Mouse (Mus musculus): ENCODE measurements around the gene Olfr1346. TPM values are rescaled to one million over a fixed set of nuclear protein-coding genes. Genes with fewer than 3 reads are reported as not detected.

The Olfr1346 gene
- not detected in 2 replicates for polyA plus RNA-seq (2014; fragmentation: Nextera tagmentation; extraction: Ambion mirVana)

GRCm38 (mm10) chr7:6466951-6467350 is at the start of gene Olfr1346:
Olfr1346 (plus strand) TSS chr7:6467101.
- no peak for ATAC-seq (ENCODE audit: insufficient number of reproducible peaks, insufficient read depth, low FRiP score, low read depth)
- H3K4me1 ChIP-seq (ENCODE audit: control insufficient read depth in 2 of 2, insufficient read depth in 2 of 2, low read length in 2 of 2) = no peaks in the 10 kb centered on the region
- H3K9ac ChIP-seq (ENCODE audit: low read length) = no peak within 1 kb of the TSS
- H3K27me3 ChIP-seq (ENCODE audit: control insufficient read depth, insufficient read depth, low read length) = no peaks in the 10 kb centered on the region
- H3K9me3 ChIP-seq (ENCODE audit: control insufficient read depth, low read length) = peaks cover 10% of the 10 kb centered on the region; the same call in 1 of the 2 replicates
- no peak within 1 kb of the TSS for H3K4me2 ChIP-seq (ENCODE audit: low read length)
- no peak within 1 kb of the TSS for H3K27ac ChIP-seq (replicated peaks in 1 of 2; ENCODE audit: control insufficient read depth in 1 of 2, insufficient read depth in 1 of 2, low read depth in 2 of 2, low read length in 2 of 2)
- H3K4me3 ChIP-seq (ENCODE audit: control insufficient read depth in 1 of 2, insufficient read depth in 1 of 2, low read depth in 1 of 2, low read length in 2 of 2) = no peak within 1 kb of the TSS
- no peaks in the 10 kb centered on the region for H3K36me3 ChIP-seq (ENCODE audit: control insufficient read depth, insufficient read depth, low read length)

DNA sequence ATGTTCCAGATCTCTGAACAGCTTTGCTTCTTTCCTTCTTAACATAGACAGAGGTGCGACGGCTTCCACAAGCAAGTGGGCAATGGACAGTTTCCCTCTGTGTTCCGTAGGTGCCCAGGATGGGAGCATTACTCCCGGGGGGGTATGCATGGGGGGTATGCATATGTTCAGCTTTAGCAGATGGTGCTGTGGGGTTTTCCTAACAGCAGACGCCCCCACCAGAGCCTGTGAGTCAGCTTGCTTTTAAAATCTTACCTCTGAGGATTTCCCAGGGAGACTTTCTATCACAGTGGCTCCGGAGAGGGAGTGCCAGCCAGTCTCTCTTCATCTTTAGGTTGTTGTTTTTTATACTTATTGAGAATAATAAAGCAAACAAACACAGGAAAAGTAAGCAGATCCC is 47.0 kb upstream of the Olfr1346 start:
- Histone ChIP-seq H3K4me3 (ENCODE audit: control insufficient read depth in 1 of 2, insufficient read depth in 1 of 2, low read depth in 1 of 2, low read length in 2 of 2) (no peak overlapping the region), H3K27ac (replicated peaks in 1 of 2; ENCODE audit: control insufficient read depth in 1 of 2, insufficient read depth in 1 of 2, low read depth in 2 of 2, low read length in 2 of 2) (no peak overlapping the region), H3K36me3 (ENCODE audit: control insufficient read depth, insufficient read depth, low read length) (no peaks in the 10 kb centered on the region), H3K4me2 (ENCODE audit: low read length) (no peak overlapping the region), H3K9ac (ENCODE audit: low read length) (no peak overlapping the region), H3K4me1 (ENCODE audit: control insufficient read depth in 2 of 2, insufficient read depth in 2 of 2, low read length in 2 of 2) (no peaks in the 10 kb centered on the region), H3K27me3 (ENCODE audit: control insufficient read depth, insufficient read depth, low read length) (no peaks in the 10 kb centered on the region; the same call in 1 of the 2 replicates), H3K9me3 (ENCODE audit: control insufficient read depth, low read length) (no peaks in the 10 kb centered on the region)
- ATAC-seq (ENCODE audit: insufficient number of reproducible peaks, insufficient read depth, low FRiP score, low read depth) = no peak
- WGBS = 68% methylated on average over 6 of the region's 6 CpGs

- H3K9me3 ChIP-seq (ENCODE audit: control insufficient read depth, low read length) = peaks cover 10% of the 10 kb centered on the region; the same call in 1 of the 2 replicates
- no peaks in the 10 kb centered on the region for H3K4me1 ChIP-seq (ENCODE audit: control insufficient read depth in 2 of 2, insufficient read depth in 2 of 2, low read length in 2 of 2)
- no peaks in the 10 kb centered on the region for H3K27me3 ChIP-seq (ENCODE audit: control insufficient read depth, insufficient read depth, low read length)
- 85% methylated on average over 3 of the region's 3 CpGs for WGBS
- H3K9ac ChIP-seq (ENCODE audit: low read length) = no peak overlapping the region
- no peak for ATAC-seq (ENCODE audit: insufficient number of reproducible peaks, insufficient read depth, low FRiP score, low read depth)
- no peak overlapping the region for H3K27ac ChIP-seq (replicated peaks in 1 of 2; ENCODE audit: control insufficient read depth in 1 of 2, insufficient read depth in 1 of 2, low read depth in 2 of 2, low read length in 2 of 2)
- H3K4me2 ChIP-seq (ENCODE audit: low read length) = no peak overlapping the region
- H3K4me3 ChIP-seq (ENCODE audit: control insufficient read depth in 1 of 2, insufficient read depth in 1 of 2, low read depth in 1 of 2, low read length in 2 of 2) = no peak overlapping the region
- no peaks in the 10 kb centered on the region for H3K36me3 ChIP-seq (ENCODE audit: control insufficient read depth, insufficient read depth, low read length)
Measured at GRCm38 (mm10) chr7:6429381-6429780, 37.5 kb upstream of the Olfr1346 start.

DNA sequence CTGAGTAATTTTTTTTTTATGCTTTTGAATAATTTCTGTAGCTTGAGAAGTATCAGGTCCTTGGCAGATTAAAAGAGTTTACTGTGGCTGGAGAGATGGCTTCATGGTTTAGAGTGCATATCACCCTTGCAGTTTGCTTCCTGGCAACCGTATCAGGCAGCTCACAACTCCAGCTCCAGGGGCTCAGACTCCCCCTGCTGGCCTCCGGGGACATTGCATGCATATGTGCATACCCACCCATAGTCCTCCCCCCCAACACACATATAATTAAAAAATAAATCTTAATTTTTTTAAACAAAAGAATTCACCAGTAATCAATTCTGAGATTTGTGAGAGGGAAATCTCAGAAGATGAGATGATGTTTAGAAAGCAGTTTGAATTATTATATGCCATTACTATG is 36.6 kb upstream of the Olfr1346 start:
- Histone ChIP-seq H3K4me1 (ENCODE audit: control insufficient read depth in 2 of 2, insufficient read depth in 2 of 2, low read length in 2 of 2) (no peaks in the 10 kb centered on the region), H3K27me3 (ENCODE audit: control insufficient read depth, insufficient read depth, low read length) (no peaks in the 10 kb centered on the region), H3K4me2 (ENCODE audit: low read length) (no peak overlapping the region), H3K36me3 (ENCODE audit: control insufficient read depth, insufficient read depth, low read length) (no peaks in the 10 kb centered on the region), H3K27ac (replicated peaks in 1 of 2; ENCODE audit: control insufficient read depth in 1 of 2, insufficient read depth in 1 of 2, low read depth in 2 of 2, low read length in 2 of 2) (no peak overlapping the region), H3K9me3 (ENCODE audit: control insufficient read depth, low read length) (peaks cover 10% of the 10 kb centered on the region; the same call in 1 of the 2 replicates), H3K9ac (ENCODE audit: low read length) (no peak overlapping the region), H3K4me3 (ENCODE audit: control insufficient read depth in 1 of 2, insufficient read depth in 1 of 2, low read depth in 1 of 2, low read length in 2 of 2) (no peak overlapping the region)
- no peak for ATAC-seq (ENCODE audit: insufficient number of reproducible peaks, insufficient read depth, low FRiP score, low read depth)
- WGBS = 30% methylated on average over 2 of the region's 2 CpGs

DNA sequence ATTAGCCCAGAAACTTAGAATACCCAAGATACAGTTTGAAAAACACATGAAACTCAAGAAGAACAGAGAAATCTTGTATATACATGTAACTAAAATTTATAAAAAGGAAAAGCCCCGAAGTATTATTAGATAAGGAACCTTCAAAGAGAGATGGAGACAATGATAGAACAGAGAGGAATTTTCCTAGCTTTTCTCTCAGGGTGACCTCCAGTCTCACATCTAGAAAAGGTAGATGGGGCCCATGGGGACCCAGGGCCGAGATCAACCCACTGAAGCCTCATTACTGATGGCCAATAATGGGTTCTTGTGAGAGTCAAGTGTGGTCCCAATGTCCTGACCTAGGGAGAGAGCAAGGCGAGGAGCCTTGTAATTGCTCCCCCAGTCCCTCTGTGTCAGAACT is 28.5 kb upstream of the Olfr1346 start, which contains the start of gene Olfr1344:
Gene Olfr1344 (plus strand): TSS at position 301 of the 400 bp plus-strand sequence.
- Histone ChIP-seq H3K36me3 (ENCODE audit: control insufficient read depth, insufficient read depth, low read length) (no peaks in the 10 kb centered on the region), H3K27me3 (ENCODE audit: control insufficient read depth, insufficient read depth, low read length) (no peaks in the 10 kb centered on the region), H3K9me3 (ENCODE audit: control insufficient read depth, low read length) (no peaks in the 10 kb centered on the region), H3K4me1 (ENCODE audit: control insufficient read depth in 2 of 2, insufficient read depth in 2 of 2, low read length in 2 of 2) (no peaks in the 10 kb centered on the region), H3K27ac (replicated peaks in 1 of 2; ENCODE audit: control insufficient read depth in 1 of 2, insufficient read depth in 1 of 2, low read depth in 2 of 2, low read length in 2 of 2) (no peak within 1 kb of the TSS), H3K4me3 (ENCODE audit: control insufficient read depth in 1 of 2, insufficient read depth in 1 of 2, low read depth in 1 of 2, low read length in 2 of 2) (no peak within 1 kb of the TSS), H3K4me2 (ENCODE audit: low read length) (no peak within 1 kb of the TSS), H3K9ac (ENCODE audit: low read length) (no peak within 1 kb of the TSS)
- ATAC-seq (ENCODE audit: insufficient number of reproducible peaks, insufficient read depth, low FRiP score, low read depth) = no peak
- WGBS = 68% methylated on average over 3 of the region's 3 CpGs

- H3K27ac ChIP-seq (replicated peaks in 1 of 2; ENCODE audit: control insufficient read depth in 1 of 2, insufficient read depth in 1 of 2, low read depth in 2 of 2, low read length in 2 of 2) = no peak overlapping the region
- H3K4me1 ChIP-seq (ENCODE audit: control insufficient read depth in 2 of 2, insufficient read depth in 2 of 2, low read length in 2 of 2) = no peaks in the 10 kb centered on the region
- H3K27me3 ChIP-seq (ENCODE audit: control insufficient read depth, insufficient read depth, low read length) = no peaks in the 10 kb centered on the region
- H3K9me3 ChIP-seq (ENCODE audit: control insufficient read depth, low read length) = no peaks in the 10 kb centered on the region
- ATAC-seq (ENCODE audit: insufficient number of reproducible peaks, insufficient read depth, low FRiP score, low read depth) = no peak
- no peak overlapping the region for H3K4me3 ChIP-seq (ENCODE audit: control insufficient read depth in 1 of 2, insufficient read depth in 1 of 2, low read depth in 1 of 2, low read length in 2 of 2)
- H3K36me3 ChIP-seq (ENCODE audit: control insufficient read depth, insufficient read depth, low read length) = no peaks in the 10 kb centered on the region
- 62% methylated on average over 2 of the region's 2 CpGs for WGBS
- no peak overlapping the region for H3K9ac ChIP-seq (ENCODE audit: low read length)
- H3K4me2 ChIP-seq (ENCODE audit: low read length) = no peak overlapping the region
Measured at GRCm38 (mm10) chr7:6441173-6441572, 25.7 kb upstream of the Olfr1346 start.

DNA sequence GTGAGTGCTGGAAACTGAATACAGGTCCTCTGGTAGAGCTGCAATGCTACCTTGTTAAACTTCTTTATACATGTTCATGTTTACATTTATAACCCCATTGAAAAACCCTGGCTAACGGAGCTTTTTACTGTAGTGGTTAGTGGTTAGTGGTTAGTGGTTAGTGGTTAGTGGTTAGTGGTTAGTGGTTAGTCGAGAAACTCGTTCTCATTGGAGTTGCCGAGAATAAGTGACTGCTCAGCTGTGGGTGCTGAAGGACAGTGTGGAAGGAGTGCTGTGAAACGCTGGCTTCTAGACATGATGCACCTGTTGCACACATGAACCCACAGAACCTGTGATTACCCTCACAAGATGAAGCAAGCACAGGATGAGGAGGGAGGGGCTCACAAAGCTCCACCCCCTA is 19.1 kb upstream of the Olfr1346 start:
- Histone ChIP-seq H3K27ac (replicated peaks in 1 of 2; ENCODE audit: control insufficient read depth in 1 of 2, insufficient read depth in 1 of 2, low read depth in 2 of 2, low read length in 2 of 2) (no peak overlapping the region), H3K36me3 (ENCODE audit: control insufficient read depth, insufficient read depth, low read length) (no peaks in the 10 kb centered on the region), H3K4me3 (ENCODE audit: control insufficient read depth in 1 of 2, insufficient read depth in 1 of 2, low read depth in 1 of 2, low read length in 2 of 2) (no peak overlapping the region), H3K9ac (ENCODE audit: low read length) (no peak overlapping the region), H3K9me3 (ENCODE audit: control insufficient read depth, low read length) (peaks cover 9% of the 10 kb centered on the region; the same call in 1 of the 2 replicates), H3K4me1 (ENCODE audit: control insufficient read depth in 2 of 2, insufficient read depth in 2 of 2, low read length in 2 of 2) (no peaks in the 10 kb centered on the region), H3K4me2 (ENCODE audit: low read length) (no peak overlapping the region), H3K27me3 (ENCODE audit: control insufficient read depth, insufficient read depth, low read length) (no peaks in the 10 kb centered on the region)
- 65% methylated on average over 5 of the region's 5 CpGs for WGBS
- no peak for ATAC-seq (ENCODE audit: insufficient number of reproducible peaks, insufficient read depth, low FRiP score, low read depth)

DNA sequence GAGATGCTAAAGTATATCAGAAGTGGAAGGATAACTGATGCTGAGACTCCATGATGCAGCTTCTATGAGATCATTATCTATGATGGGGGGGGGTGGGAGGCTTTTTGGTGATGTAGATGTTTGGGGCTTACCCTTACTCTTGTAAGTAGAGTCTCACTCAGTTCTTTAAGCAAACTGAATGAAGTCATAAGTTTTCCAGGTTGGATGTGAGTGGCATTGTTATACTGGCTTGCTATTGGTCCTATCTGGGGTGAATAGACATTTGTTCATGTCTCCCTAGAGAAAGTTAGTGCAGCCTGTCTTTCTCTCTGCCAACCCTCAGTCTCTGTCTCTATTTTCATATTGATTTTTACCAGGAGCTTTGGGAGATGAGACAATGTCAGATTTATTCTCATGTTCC is 11.0 kb upstream of the Olfr1346 start, which contains the start of gene Olfr1336:
Gene Olfr1336 (plus strand): TSS at position 301 of the 400 bp plus-strand sequence.
- no peak for ATAC-seq (ENCODE audit: insufficient number of reproducible peaks, insufficient read depth, low FRiP score, low read depth)
- no peaks in the 10 kb centered on the region for H3K27me3 ChIP-seq (ENCODE audit: control insufficient read depth, insufficient read depth, low read length)
- no peak within 1 kb of the TSS for H3K4me2 ChIP-seq (ENCODE audit: low read length)
- H3K27ac ChIP-seq (replicated peaks in 1 of 2; ENCODE audit: control insufficient read depth in 1 of 2, insufficient read depth in 1 of 2, low read depth in 2 of 2, low read length in 2 of 2) = no peak within 1 kb of the TSS
- H3K4me1 ChIP-seq (ENCODE audit: control insufficient read depth in 2 of 2, insufficient read depth in 2 of 2, low read length in 2 of 2) = no peaks in the 10 kb centered on the region
- H3K9me3 ChIP-seq (ENCODE audit: control insufficient read depth, low read length) = peaks cover 16% of the 10 kb centered on the region; the same call in 1 of the 2 replicates
- H3K4me3 ChIP-seq (ENCODE audit: control insufficient read depth in 1 of 2, insufficient read depth in 1 of 2, low read depth in 1 of 2, low read length in 2 of 2) = no peak within 1 kb of the TSS
- H3K36me3 ChIP-seq (ENCODE audit: control insufficient read depth, insufficient read depth, low read length) = no peaks in the 10 kb centered on the region
- H3K9ac ChIP-seq (ENCODE audit: low read length) = no peak within 1 kb of the TSS

All from heart, embryonic 14.5 days (tissue).